Mouse (Mus musculus): ENCODE results near the gene Agr2. TPM values are rescaled to one million over a fixed set of nuclear protein-coding genes. Genes with fewer than 3 reads are reported as not detected.

Gene Agr2
- polyA plus RNA-seq (2015; fragmentation: Nextera tagmentation; extraction: Ambion mirVana), result not detected in 2 replicates

GRCm38 (mm10) chr12:35992711-35993110 lies at the start of gene Agr2:
Gene Agr2 (plus strand): TSS chr12:35992907.
- Histone ChIP-seq H3K4me2 (ENCODE audit: low read depth, low read length) (no peak within 1 kb of the TSS), H3K4me3 (ENCODE audit: low read depth, low read length) (no peak within 1 kb of the TSS), H3K27ac (ENCODE audit: low read depth) (no peak within 1 kb of the TSS), H3K36me3 (replicated peaks; ENCODE audit: insufficient read depth, low read length) (no peaks in the 10 kb centered on the region), H3K27me3 (ENCODE audit: insufficient read depth, low read length) (no peaks in the 10 kb centered on the region), H3K9me3 (ENCODE audit: low read length) (no peaks in the 10 kb centered on the region), H3K4me1 (ENCODE audit: insufficient read depth) (no peaks in the 10 kb centered on the region), H3K9ac (replicated peaks) (no peak within 1 kb of the TSS)
- 63% methylated on average over 9 of the region's 9 CpGs for WGBS (ENCODE audit: insufficient replicate concordance)
- TF ChIP-seq CTCF (IDR thresholded peaks at IDR 0.05; ENCODE audit: low read depth) (no peak), EP300 (IDR thresholded peaks at IDR 0.05; ENCODE audit: low read depth) (no peak)
- no peak for DNase-seq
- no peak for ATAC-seq

DNA sequence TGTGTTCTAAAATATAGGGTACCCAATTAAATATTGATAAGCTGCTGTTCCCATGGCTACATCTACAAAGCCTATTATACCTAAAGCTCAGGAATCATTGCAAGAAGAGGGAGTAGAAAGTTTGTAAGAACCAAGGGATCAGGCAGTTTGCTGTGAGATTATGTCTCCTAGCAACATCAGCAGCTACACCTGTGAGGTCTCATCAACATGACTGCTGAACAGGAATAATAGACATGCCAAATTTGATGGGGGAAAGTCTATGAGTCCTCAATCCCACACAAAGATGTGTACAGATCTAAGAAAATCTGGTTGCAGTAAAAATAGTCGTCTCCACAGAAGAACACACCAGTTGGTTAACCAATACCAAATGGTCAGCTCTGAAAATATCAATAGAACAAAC lies 41.0 kb upstream of the Agr2 start:
- no peak overlapping the region for H3K9ac ChIP-seq (replicated peaks)
- WGBS (ENCODE audit: insufficient replicate concordance), result 56% methylated on average over 1 of the region's 1 CpGs

GRCm38 (mm10) chr12:35957235-35957634 lies 35.5 kb upstream of the Agr2 start:
- 45% methylated on average over 2 of the region's 2 CpGs for WGBS (ENCODE audit: insufficient replicate concordance)
- TF ChIP-seq EP300 (IDR thresholded peaks at IDR 0.05; ENCODE audit: low read depth) (no peak), CTCF (IDR thresholded peaks at IDR 0.05; ENCODE audit: low read depth) (peak; percentile 65)

More for the DNA sequence above, 41.0 kb upstream of the Agr2 start:
- DNase-seq (no peak), ATAC-seq (no peak)
- Histone ChIP-seq H3K4me2 (ENCODE audit: low read depth, low read length) (no peak overlapping the region), H3K27ac (ENCODE audit: low read depth) (no peak overlapping the region), H3K36me3 (replicated peaks; ENCODE audit: insufficient read depth, low read length) (no peaks in the 10 kb centered on the region), H3K27me3 (ENCODE audit: insufficient read depth, low read length) (no peaks in the 10 kb centered on the region), H3K9me3 (ENCODE audit: low read length) (no peaks in the 10 kb centered on the region), H3K4me1 (ENCODE audit: insufficient read depth) (no peaks in the 10 kb centered on the region), H3K4me3 (ENCODE audit: low read depth, low read length) (no peak overlapping the region)
- TF ChIP-seq EP300 (IDR thresholded peaks at IDR 0.05; ENCODE audit: low read depth) (no peak), CTCF (IDR thresholded peaks at IDR 0.05; ENCODE audit: low read depth) (no peak)

GRCm38 (mm10) chr12:35966098-35966767 lies 26.5 kb upstream of the Agr2 start:
- no peak overlapping the region for H3K4me3 ChIP-seq (ENCODE audit: low read depth, low read length)
- H3K9ac ChIP-seq (replicated peaks), result no peak overlapping the region
- TF ChIP-seq CTCF (IDR thresholded peaks at IDR 0.05; ENCODE audit: low read depth) (no peak), EP300 (IDR thresholded peaks at IDR 0.05; ENCODE audit: low read depth) (peak; percentile 66; the same call in 1 of the 2 replicates)
- 41% methylated on average over 7 of the region's 7 CpGs for WGBS (ENCODE audit: insufficient replicate concordance)
- no peak overlapping the region for H3K27ac ChIP-seq (ENCODE audit: low read depth)
- peak; percentile 69 for ATAC-seq
- no peaks in the 10 kb centered on the region for H3K4me1 ChIP-seq (ENCODE audit: insufficient read depth)
- H3K9me3 ChIP-seq (ENCODE audit: low read length), result no peaks in the 10 kb centered on the region
- no peak for DNase-seq
- no peaks in the 10 kb centered on the region for H3K27me3 ChIP-seq (ENCODE audit: insufficient read depth, low read length)
- H3K4me2 ChIP-seq (ENCODE audit: low read depth, low read length), result no peak overlapping the region
- H3K36me3 ChIP-seq (replicated peaks; ENCODE audit: insufficient read depth, low read length), result no peaks in the 10 kb centered on the region

More at GRCm38 (mm10) chr12:35957235-35957634, 35.5 kb upstream of the Agr2 start:
- H3K4me3 ChIP-seq (ENCODE audit: low read depth, low read length), result no peak overlapping the region
- ATAC-seq (0 out of 2 replicates have a peak, but pooled peaks have one; percentile 33), DNase-seq (no peak)
- H3K9me3 ChIP-seq (ENCODE audit: low read length), result no peaks in the 10 kb centered on the region
- H3K36me3 ChIP-seq (replicated peaks; ENCODE audit: insufficient read depth, low read length), result no peaks in the 10 kb centered on the region
- H3K27ac ChIP-seq (ENCODE audit: low read depth), result no peak overlapping the region
- no peak overlapping the region for H3K9ac ChIP-seq (replicated peaks)
- no peaks in the 10 kb centered on the region for H3K27me3 ChIP-seq (ENCODE audit: insufficient read depth, low read length)
- H3K4me2 ChIP-seq (ENCODE audit: low read depth, low read length), result no peak overlapping the region
- H3K4me1 ChIP-seq (ENCODE audit: insufficient read depth), result no peaks in the 10 kb centered on the region

DNA sequence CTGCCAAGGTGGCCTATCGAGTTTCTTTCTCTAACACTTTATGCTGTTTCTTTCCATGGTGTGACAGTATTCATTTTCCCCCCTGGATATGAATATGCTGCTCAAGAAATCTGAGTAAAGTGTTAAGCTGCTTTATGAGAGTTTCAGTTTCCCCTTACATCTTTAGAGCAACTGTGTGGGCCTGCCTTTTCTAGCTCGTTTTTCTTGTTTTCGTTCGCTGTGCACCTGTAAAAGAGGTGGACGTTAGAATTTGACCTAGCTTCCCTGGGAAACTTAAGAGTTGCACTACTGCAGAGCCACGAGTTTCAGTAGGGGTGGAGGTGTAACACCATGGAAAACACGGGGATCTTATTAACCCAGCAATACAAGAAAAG lies 26.0 kb upstream of the Agr2 start:
- H3K9ac ChIP-seq (replicated peaks), result no peak overlapping the region
- TF ChIP-seq EP300 (IDR thresholded peaks at IDR 0.05; ENCODE audit: low read depth), result no peak
- WGBS (ENCODE audit: insufficient replicate concordance), result 67% methylated on average over 7 of the region's 7 CpGs
- no peak overlapping the region for H3K27ac ChIP-seq (ENCODE audit: low read depth)
- H3K4me2 ChIP-seq (ENCODE audit: low read depth, low read length), result no peak overlapping the region
- no peaks in the 10 kb centered on the region for H3K9me3 ChIP-seq (ENCODE audit: low read length)
- no peaks in the 10 kb centered on the region for H3K36me3 ChIP-seq (replicated peaks; ENCODE audit: insufficient read depth, low read length)
- no peak overlapping the region for H3K4me3 ChIP-seq (ENCODE audit: low read depth, low read length)
- DNase-seq (no peak), ATAC-seq (no peak)
- H3K27me3 ChIP-seq (ENCODE audit: insufficient read depth, low read length), result no peaks in the 10 kb centered on the region
- H3K4me1 ChIP-seq (ENCODE audit: insufficient read depth), result no peaks in the 10 kb centered on the region

DNA sequence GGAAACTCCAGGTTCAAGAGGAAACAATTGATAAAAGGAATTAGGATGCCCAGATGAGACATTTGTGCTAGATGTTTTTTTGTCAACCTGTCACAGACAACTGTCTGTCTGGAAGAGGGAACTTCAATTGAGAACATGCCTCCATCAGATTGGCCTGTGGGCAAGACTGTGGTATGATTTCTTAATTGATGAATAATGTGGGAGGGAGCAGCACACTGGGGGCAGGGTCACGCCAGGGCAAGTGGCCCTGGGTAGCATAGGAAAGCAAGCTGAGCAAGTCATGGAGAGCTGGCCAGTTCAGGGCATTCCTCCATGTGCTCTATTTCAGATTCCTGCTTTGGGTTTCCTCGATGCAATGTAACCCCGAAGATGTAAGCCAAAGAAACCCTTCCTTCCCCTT lies 16.8 kb upstream of the Agr2 start:
- Histone ChIP-seq H3K4me1 (ENCODE audit: insufficient read depth) (no peaks in the 10 kb centered on the region), H3K27ac (ENCODE audit: low read depth) (no peak overlapping the region), H3K9me3 (ENCODE audit: low read length) (no peaks in the 10 kb centered on the region), H3K4me2 (ENCODE audit: low read depth, low read length) (no peak overlapping the region), H3K4me3 (ENCODE audit: low read depth, low read length) (no peak overlapping the region), H3K27me3 (ENCODE audit: insufficient read depth, low read length) (0 out of 2 replicates have a peak, but pooled peaks cover 4% of the 10 kb centered on the region), H3K36me3 (replicated peaks; ENCODE audit: insufficient read depth, low read length) (no peaks in the 10 kb centered on the region), H3K9ac (replicated peaks) (no peak overlapping the region)
- no peak for DNase-seq
- TF ChIP-seq EP300 (IDR thresholded peaks at IDR 0.05; ENCODE audit: low read depth) (no peak), CTCF (IDR thresholded peaks at IDR 0.05; ENCODE audit: low read depth) (no peak)
- no peak for ATAC-seq
- 55% methylated on average over 3 of the region's 3 CpGs for WGBS (ENCODE audit: insufficient replicate concordance)
